Mouse (Mus musculus): ENCODE data around the gene Tbx6. TPM values are rescaled to one million over a fixed set of nuclear protein-coding genes. Genes with fewer than 3 reads are reported as not detected.

Tbx6 gene
- polyA plus RNA-seq, 1 experiment from 2014 or later: 0.25 TPM

DNA sequence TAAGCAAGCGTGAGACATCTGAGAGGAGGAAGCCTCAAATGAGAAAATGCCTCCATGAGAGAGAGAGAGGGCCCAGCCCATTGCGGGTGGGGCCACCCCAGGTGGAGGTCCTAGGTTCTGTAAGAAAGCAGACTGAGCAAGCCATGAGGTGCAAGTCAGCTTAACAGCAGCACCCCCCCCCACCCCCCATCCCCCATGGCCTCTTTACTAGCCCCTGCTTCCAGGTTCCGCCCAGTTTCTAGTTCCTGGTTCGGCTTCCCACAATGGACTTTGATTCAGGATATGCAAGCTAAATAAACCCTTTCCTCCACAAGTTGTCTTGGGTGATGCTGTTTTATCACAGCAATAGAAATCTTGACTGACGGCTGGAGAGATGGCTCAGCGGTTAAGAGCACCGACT is 32.5 kb upstream of the Tbx6 start:
- no peak for ATAC-seq (ENCODE audit: low read depth)
- no peaks in the 10 kb centered on the region for H3K36me3 ChIP-seq (ENCODE audit: control insufficient read depth, insufficient read depth, low read length)
- no peaks in the 10 kb centered on the region; the same call in 1 of the 2 replicates for H3K4me1 ChIP-seq (replicated peaks; ENCODE audit: control insufficient read depth, insufficient read depth, low read length)
- H3K9ac ChIP-seq (ENCODE audit: low read length): no peak overlapping the region
- 58% methylated on average over 7 of the region's 7 CpGs for WGBS
- H3K9me3 ChIP-seq (ENCODE audit: control insufficient read depth, low read length): no peaks in the 10 kb centered on the region
- H3K27ac ChIP-seq (ENCODE audit: low read length): 0 out of 2 replicates have a peak overlapping the region, but pooled peaks have one; percentile 16
- no peaks in the 10 kb centered on the region for H3K27me3 ChIP-seq (ENCODE audit: control insufficient read depth, insufficient read depth, low read depth, low read length)
- no peak overlapping the region for H3K4me2 ChIP-seq (ENCODE audit: low read depth, low read length)
- H3K4me3 ChIP-seq (ENCODE audit: low read length): no peak overlapping the region

DNA sequence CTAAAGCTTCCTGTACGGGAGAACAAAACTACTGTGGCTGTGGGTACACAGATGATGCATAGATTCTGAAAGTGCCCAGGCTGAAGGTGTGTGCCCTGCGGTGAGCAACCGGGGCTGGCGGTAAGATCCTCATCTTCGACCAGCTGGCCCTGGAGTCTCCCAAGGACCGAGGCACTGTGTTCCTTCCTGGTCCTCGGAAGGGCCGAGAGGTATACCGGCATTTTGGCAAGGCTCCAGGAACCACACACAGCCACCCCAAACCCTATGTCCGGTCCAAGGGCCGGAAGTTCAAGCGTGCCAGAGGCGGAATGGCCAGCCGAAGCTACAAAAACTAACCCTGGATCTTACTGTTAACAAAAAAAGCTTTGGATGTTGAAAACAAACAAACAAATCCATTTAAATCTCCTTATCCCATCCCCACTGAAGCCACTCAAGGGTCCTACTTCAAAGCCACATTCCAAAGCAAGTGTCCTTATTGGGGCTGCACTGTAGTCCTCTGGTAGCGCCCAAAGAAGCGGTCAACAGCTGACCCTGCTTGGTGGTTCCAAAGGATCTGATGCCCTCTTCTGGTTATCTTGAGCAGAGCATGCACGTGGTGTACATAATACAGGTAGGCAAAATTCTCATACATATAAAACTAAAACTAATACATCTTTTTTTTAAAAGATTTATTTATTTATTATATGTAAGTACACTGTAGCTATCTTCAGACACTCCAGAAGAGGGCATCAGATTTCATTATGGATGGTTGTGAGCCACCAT is 31.5 kb upstream of the Tbx6 start:
- ATAC-seq (ENCODE audit: low read depth): no peak
- Histone ChIP-seq H3K9ac (ENCODE audit: low read length) (no peak overlapping the region), H3K27me3 (ENCODE audit: control insufficient read depth, insufficient read depth, low read depth, low read length) (no peaks in the 10 kb centered on the region), H3K9me3 (ENCODE audit: control insufficient read depth, low read length) (no peaks in the 10 kb centered on the region), H3K27ac (ENCODE audit: low read length) (no peak overlapping the region), H3K36me3 (ENCODE audit: control insufficient read depth, insufficient read depth, low read length) (no peaks in the 10 kb centered on the region), H3K4me3 (ENCODE audit: low read length) (no peak overlapping the region), H3K4me2 (ENCODE audit: low read depth, low read length) (no peak overlapping the region), H3K4me1 (replicated peaks; ENCODE audit: control insufficient read depth, insufficient read depth, low read length) (no peaks in the 10 kb centered on the region; the same call in 1 of the 2 replicates)
- WGBS: 83% methylated on average over 17 of the region's 17 CpGs

DNA sequence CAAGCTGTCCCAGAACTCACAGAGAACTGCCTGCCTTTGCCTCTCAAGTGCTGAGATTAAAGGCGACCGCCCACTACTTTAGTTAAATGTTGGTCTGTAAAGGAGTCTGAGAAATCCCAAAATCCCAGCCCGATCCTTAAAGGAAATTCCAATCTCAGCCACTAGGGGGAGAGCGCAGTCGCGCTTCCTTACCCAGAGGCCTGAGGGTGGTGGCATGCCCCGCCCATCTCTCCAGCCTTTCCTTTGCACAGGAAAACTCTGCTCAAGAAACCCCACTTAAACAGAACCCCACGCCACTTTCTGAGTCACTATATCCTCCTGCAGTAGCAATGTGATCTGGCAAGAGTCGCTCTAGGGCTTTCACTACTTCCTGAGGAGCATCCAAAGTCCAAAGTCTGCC is 26.4 kb upstream of the Tbx6 start:
- no peak overlapping the region for H3K4me3 ChIP-seq (ENCODE audit: low read length)
- peak overlapping the region; percentile 53 for H3K27ac ChIP-seq (ENCODE audit: low read length)
- no peaks in the 10 kb centered on the region for H3K36me3 ChIP-seq (ENCODE audit: control insufficient read depth, insufficient read depth, low read length)
- H3K9me3 ChIP-seq (ENCODE audit: control insufficient read depth, low read length): no peaks in the 10 kb centered on the region
- ATAC-seq (ENCODE audit: low read depth): peak; percentile 73
- peak overlapping the region; percentile 64 for H3K9ac ChIP-seq (ENCODE audit: low read length)
- peak overlapping the region; percentile 13 for H3K4me2 ChIP-seq (ENCODE audit: low read depth, low read length)
- H3K4me1 ChIP-seq (replicated peaks; ENCODE audit: control insufficient read depth, insufficient read depth, low read length): peaks cover 3% of the 10 kb centered on the region; the same call in 1 of the 2 replicates
- WGBS: under 1% methylated on average over 9 of the region's 9 CpGs
- no peaks in the 10 kb centered on the region for H3K27me3 ChIP-seq (ENCODE audit: control insufficient read depth, insufficient read depth, low read depth, low read length)

DNA sequence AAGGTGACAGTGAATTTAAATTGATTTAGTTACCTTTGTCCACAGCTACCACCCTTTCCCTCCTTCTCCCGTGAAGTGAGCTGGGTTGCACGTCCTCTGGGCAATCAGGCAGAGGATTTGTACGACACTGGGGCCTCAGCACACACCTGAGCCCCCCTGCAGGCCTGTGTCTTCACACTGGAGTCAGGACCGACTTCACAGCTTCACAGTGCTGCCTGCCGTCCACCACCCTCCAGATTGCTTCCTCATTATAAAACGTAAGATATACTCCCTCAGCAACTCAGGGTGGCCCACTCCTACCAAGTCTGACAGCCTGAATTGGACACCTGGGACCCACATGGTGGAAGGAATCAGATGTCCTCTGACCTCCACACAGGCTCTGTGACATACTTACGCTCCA is 22.7 kb upstream of the Tbx6 start:
- WGBS: 66% methylated on average over 7 of the region's 7 CpGs
- H3K27ac ChIP-seq (ENCODE audit: low read length): no peak overlapping the region
- H3K4me2 ChIP-seq (ENCODE audit: low read depth, low read length): no peak overlapping the region
- no peak overlapping the region for H3K4me3 ChIP-seq (ENCODE audit: low read length)
- H3K4me1 ChIP-seq (replicated peaks; ENCODE audit: control insufficient read depth, insufficient read depth, low read length): peaks cover 28% of the 10 kb centered on the region
- ATAC-seq (ENCODE audit: low read depth): no peak
- H3K9ac ChIP-seq (ENCODE audit: low read length): no peak overlapping the region
- H3K36me3 ChIP-seq (ENCODE audit: control insufficient read depth, insufficient read depth, low read length): peaks cover 3% of the 10 kb centered on the region; the same call in 1 of the 2 replicates
- no peaks in the 10 kb centered on the region for H3K27me3 ChIP-seq (ENCODE audit: control insufficient read depth, insufficient read depth, low read depth, low read length)
- no peaks in the 10 kb centered on the region for H3K9me3 ChIP-seq (ENCODE audit: control insufficient read depth, low read length)

DNA sequence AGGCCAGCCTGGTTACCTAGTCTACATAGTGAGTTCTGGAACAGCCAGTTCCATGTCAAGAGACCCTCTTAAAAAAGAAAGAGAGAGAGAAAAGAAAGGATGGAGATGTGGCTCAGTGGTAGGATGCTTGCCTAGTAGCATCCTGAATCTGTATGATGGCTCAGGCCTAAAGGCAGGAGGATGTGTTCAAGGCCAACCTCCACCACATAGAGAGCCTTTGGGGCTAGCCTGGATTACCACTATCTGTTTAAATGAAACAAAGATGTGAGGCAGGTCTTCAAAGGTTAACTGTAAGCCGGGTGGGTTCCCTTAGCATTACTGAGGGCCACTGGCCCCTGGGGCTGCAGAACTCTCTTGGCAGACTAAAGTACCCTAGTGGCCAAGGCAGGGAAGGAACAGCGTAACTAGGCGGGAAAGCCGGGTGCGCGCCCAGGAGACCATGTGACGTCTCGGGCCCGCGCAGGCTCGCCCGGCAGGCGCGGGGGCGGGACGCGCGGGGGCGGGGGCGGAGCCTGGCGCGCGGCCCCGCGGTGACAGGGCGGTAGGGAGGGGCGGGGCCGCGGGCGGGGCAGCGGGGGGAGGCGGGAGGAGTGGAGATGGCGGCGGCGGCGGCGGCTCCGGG is 22.1 kb upstream of the Tbx6 start, which contains the start of gene Mapk3:
Gene Mapk3, plus strand, starts transcription at position 552 of the 622 bp plus-strand sequence.
- no peaks in the 10 kb centered on the region for H3K9me3 ChIP-seq (ENCODE audit: control insufficient read depth, low read length)
- H3K4me1 ChIP-seq (replicated peaks; ENCODE audit: control insufficient read depth, insufficient read depth, low read length): peaks cover 28% of the 10 kb centered on the region
- H3K27ac ChIP-seq (ENCODE audit: low read length): peak within 1 kb of the TSS; percentile 98
- ATAC-seq (ENCODE audit: low read depth): peak; percentile 62
- peaks cover 8% of the 10 kb centered on the region for H3K36me3 ChIP-seq (ENCODE audit: control insufficient read depth, insufficient read depth, low read length)
- peak within 1 kb of the TSS; percentile 86 for H3K4me3 ChIP-seq (ENCODE audit: low read length)
- peak within 1 kb of the TSS; percentile 93 for H3K9ac ChIP-seq (ENCODE audit: low read length)
- H3K4me2 ChIP-seq (ENCODE audit: low read depth, low read length): peak within 1 kb of the TSS; percentile 80
- WGBS: 1% methylated on average over 35 of the region's 38 CpGs
- H3K27me3 ChIP-seq (ENCODE audit: control insufficient read depth, insufficient read depth, low read depth, low read length): no peaks in the 10 kb centered on the region

DNA sequence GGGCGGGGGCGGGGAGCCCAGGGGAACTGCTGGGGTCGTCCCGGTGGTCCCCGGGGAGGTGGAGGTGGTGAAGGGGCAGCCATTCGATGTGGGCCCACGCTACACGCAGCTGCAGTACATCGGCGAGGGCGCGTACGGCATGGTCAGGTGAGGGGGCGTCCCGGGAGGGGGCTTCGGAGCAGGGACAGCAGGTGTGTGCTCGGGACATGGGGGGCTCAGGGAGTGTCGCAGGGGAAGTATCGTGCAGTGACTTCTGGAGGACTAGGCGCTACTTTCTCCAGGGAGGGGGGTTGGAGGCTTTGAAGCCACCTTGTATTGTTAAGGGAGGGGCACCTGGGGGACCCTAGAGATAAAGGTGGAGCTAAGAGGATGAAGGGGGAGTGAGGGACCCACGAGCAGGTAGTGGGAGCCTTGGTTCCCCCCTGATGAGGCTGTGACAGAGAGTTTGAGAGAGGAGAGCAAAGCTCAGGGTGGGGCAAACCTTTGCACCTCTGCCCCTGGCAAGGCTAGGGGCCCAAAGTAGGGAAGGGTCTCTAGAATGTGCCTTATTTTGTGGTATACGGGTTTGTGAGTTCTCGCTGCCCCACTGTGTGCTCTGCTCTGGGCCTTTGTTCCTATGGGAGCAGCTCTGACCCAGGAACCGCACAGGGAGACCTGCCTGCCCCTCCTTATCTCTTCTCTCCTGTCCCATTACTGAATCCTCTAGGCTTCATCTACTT is 21.5 kb upstream of the Tbx6 start:
- peak overlapping the region; percentile 98 for H3K27ac ChIP-seq (ENCODE audit: low read length)
- WGBS: under 1% methylated on average over 22 of the region's 24 CpGs
- peak overlapping the region; percentile 80 for H3K4me2 ChIP-seq (ENCODE audit: low read depth, low read length)
- H3K27me3 ChIP-seq (ENCODE audit: control insufficient read depth, insufficient read depth, low read depth, low read length): no peaks in the 10 kb centered on the region
- peaks cover 15% of the 10 kb centered on the region for H3K36me3 ChIP-seq (ENCODE audit: control insufficient read depth, insufficient read depth, low read length)
- H3K4me1 ChIP-seq (replicated peaks; ENCODE audit: control insufficient read depth, insufficient read depth, low read length): peaks cover 28% of the 10 kb centered on the region
- H3K4me3 ChIP-seq (ENCODE audit: low read length): peak overlapping the region; percentile 86
- ATAC-seq (ENCODE audit: low read depth): peak; percentile 15
- no peaks in the 10 kb centered on the region for H3K9me3 ChIP-seq (ENCODE audit: control insufficient read depth, low read length)
- H3K9ac ChIP-seq (ENCODE audit: low read length): peak overlapping the region; percentile 93

DNA sequence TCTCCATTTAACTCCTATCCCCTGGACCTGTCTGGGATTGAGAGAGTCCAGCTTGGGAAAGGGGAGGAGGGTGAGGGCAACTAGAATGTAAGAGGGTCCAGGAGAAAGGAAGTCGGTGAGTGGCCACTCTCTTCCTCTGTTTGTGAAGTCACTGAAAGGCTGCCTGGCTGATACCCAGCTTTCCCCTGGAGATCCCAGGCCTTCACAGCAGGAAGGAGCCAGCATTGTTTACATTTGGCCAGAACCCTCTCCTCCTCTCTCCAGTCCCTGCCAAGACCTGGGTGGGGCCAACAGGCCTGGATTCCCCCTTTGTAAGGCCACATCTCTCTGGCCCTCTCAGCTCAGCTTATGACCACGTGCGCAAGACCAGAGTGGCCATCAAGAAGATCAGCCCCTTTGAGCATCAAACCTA is 20.9 kb upstream of the Tbx6 start:
- H3K9me3 ChIP-seq (ENCODE audit: control insufficient read depth, low read length): no peaks in the 10 kb centered on the region
- H3K4me2 ChIP-seq (ENCODE audit: low read depth, low read length): peak overlapping the region; percentile 80
- ATAC-seq (ENCODE audit: low read depth): peak; percentile 93
- peak overlapping the region; percentile 93 for H3K9ac ChIP-seq (ENCODE audit: low read length)
- peak overlapping the region; percentile 86 for H3K4me3 ChIP-seq (ENCODE audit: low read length)
- peak overlapping the region; percentile 98 for H3K27ac ChIP-seq (ENCODE audit: low read length)
- peaks cover 24% of the 10 kb centered on the region for H3K4me1 ChIP-seq (replicated peaks; ENCODE audit: control insufficient read depth, insufficient read depth, low read length)
- H3K27me3 ChIP-seq (ENCODE audit: control insufficient read depth, insufficient read depth, low read depth, low read length): no peaks in the 10 kb centered on the region
- 5% methylated on average over 3 of the region's 3 CpGs for WGBS
- H3K36me3 ChIP-seq (ENCODE audit: control insufficient read depth, insufficient read depth, low read length): peaks cover 20% of the 10 kb centered on the region

DNA sequence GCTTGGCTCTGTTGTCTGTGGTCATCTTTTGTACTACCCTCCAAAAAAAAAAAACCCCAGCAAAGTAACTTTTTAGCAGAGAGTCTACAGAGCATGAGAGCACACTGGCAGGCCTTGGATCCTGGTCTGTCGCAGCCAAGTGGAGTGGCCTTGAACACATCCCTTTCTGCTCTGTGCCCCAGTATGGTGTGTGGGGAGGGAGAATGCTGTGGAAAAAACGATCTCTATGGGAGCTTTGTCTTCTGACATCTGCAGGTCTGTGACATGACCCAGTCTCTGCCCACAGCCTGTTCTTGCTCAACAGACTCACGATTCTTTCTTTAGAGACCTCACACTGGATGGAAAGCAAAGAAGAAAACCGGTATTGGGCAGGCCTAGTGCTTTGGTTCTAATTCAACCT is 20.3 kb upstream of the Tbx6 start:
- Histone ChIP-seq H3K9ac (ENCODE audit: low read length) (peak overlapping the region; percentile 93), H3K27me3 (ENCODE audit: control insufficient read depth, insufficient read depth, low read depth, low read length) (no peaks in the 10 kb centered on the region), H3K4me3 (ENCODE audit: low read length) (peak overlapping the region; percentile 86), H3K4me2 (ENCODE audit: low read depth, low read length) (peak overlapping the region; percentile 80), H3K4me1 (replicated peaks; ENCODE audit: control insufficient read depth, insufficient read depth, low read length) (peaks cover 24% of the 10 kb centered on the region), H3K9me3 (ENCODE audit: control insufficient read depth, low read length) (no peaks in the 10 kb centered on the region), H3K27ac (ENCODE audit: low read length) (peak overlapping the region; percentile 98), H3K36me3 (ENCODE audit: control insufficient read depth, insufficient read depth, low read length) (peaks cover 23% of the 10 kb centered on the region)
- no peak for ATAC-seq (ENCODE audit: low read depth)
- 42% methylated on average over 4 of the region's 4 CpGs for WGBS

Measured in lung, embryonic 16.5 days (tissue).